Mouse (Mus musculus) thymus, adult 2 months (tissue): ENCODE data around the gene Il18. TPM values are rescaled to one million over a fixed set of nuclear protein-coding genes. Genes with fewer than 3 reads are reported as not detected.

Source experiments
- DNase-seq: peaks from one replicate; pipeline ENCODE4 v3.0.0; 2021
- H3K27ac ChIP-seq: fragments of 200-500 bp; 2 replicates; pipeline ENCODE4 v1.5.1; 2012; ENCODE audit warnings: low read length, control low read depth; ENCODE audit not compliant: control insufficient read depth, insufficient read depth
- H3K27me3 ChIP-seq: fragments of 200-500 bp; 2 replicates; pipeline ENCODE4 v1.6.1; 2012; ENCODE audit warnings: mild to moderate bottlenecking, low read length, moderate library complexity, mixed read lengths; ENCODE audit not compliant: control insufficient read depth, insufficient read depth
- H3K36me3 ChIP-seq: fragments of 200-500 bp; 2 replicates; pipeline ENCODE4 v1.6.1; 2012; ENCODE audit warnings: mild to moderate bottlenecking, low read length, moderate library complexity; ENCODE audit not compliant: control insufficient read depth, insufficient read depth
- H3K4me1 ChIP-seq: fragments of 200-500 bp; replicated peaks from 2 replicates; pipeline ENCODE4 v1.6.1; 2012; ENCODE audit warnings: low read length; ENCODE audit not compliant: control insufficient read depth, insufficient read depth
- H3K4me3 ChIP-seq: fragments of 200-500 bp; 2 replicates; pipeline ENCODE4 v1.5.1; 2012; ENCODE audit warnings: mild to moderate bottlenecking, low read length, control low read depth, moderate library complexity; ENCODE audit not compliant: control insufficient read depth, insufficient read depth
- CTCF ChIP-seq: fragments of 200-500 bp; IDR thresholded peaks from 2 replicates; pipeline ENCODE4 v1.5.1; 2012; ENCODE audit warnings: mild to moderate bottlenecking, control low read depth, low read length, moderate library complexity, borderline replicate concordance; ENCODE audit not compliant: control insufficient read depth, poor library complexity, insufficient read depth; ENCODE audit errors: extremely low read depth
- POLR2A ChIP-seq: fragments of 200-500 bp; IDR thresholded peaks from 2 replicates; pipeline ENCODE4 v1.6.1; 2012; ENCODE audit warnings: mild to moderate bottlenecking, low read length, control low read depth, moderate library complexity; ENCODE audit not compliant: control insufficient read depth, poor library complexity, insufficient read depth; ENCODE audit errors: extremely low read depth
- WGBS: fragments of 180-500 bp; shearing (Covaris S2); methylation state at CpG from one replicate; pipeline ENCODE4 v1.1.7; 2018; 5-methylcytosine and 5-hydroxymethylcytosine counted together
- polyA plus RNA-seq: library from polyadenylated mRNA; depleted of rRNA; stranded (reverse); fragments of >200 nt; gene quantifications from 2 replicates; pipeline ENCODE4 v1.2.3, GENCODE M21; 2012

The Il18 gene
- polyA plus RNA-seq, 1 experiment, result 5.0 TPM

DNA sequence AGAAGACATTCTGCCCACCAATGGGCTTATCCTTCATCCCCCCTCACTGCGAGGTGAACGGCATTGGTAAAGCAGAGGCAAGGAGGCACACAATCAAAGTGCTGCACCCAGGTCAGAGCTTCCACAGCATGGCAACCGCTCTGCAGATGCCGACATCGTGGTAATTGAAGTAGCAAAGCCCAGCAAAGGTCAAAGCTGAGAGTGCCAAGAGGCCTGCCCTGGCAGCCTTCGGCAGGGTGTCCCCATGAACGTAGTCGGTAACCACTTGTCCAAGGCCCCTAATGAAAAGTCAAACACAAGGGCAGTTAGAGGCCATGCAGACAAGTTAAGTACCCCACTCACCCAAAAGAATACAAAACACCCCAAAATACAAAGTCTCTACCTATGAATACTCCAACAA lies 42.3 kb downstream of the Il18 start:
- Histone ChIP-seq H3K36me3 (peaks cover 36% of the 10 kb centered on the region), H3K27me3 (no peaks in the 10 kb centered on the region), H3K4me1 (peaks cover under 1% of the 10 kb centered on the region; the same call in 1 of the 2 replicates), H3K27ac (no peak overlapping the region), H3K4me3 (no peak overlapping the region)
- WGBS, result 96% methylated on average over 8 of the region's 8 CpGs
- TF ChIP-seq CTCF (no peak), POLR2A (no peak)
- DNase-seq, result no peak

DNA sequence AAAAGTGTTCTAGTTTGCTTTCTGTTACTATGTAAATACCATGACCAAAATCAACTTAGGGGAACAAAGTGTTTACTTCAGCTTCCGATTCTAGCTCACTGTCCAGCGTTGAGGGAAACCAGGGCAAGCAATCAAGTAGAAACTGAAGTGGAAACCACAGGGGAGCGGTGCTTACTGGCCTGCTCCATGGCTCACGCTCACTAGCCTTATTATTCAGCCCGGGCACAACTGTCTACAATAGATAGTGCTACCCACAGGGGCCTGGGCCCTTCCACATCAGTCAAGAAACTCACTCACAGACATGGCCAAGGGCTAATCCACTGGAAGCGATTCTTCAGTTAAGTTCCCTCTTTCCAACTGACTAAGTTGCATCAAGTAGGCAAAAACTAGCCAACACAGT lies 46.9 kb downstream of the Il18 start:
- H3K36me3 ChIP-seq, result peaks cover 33% of the 10 kb centered on the region
- H3K4me3 ChIP-seq, result no peak overlapping the region
- H3K27me3 ChIP-seq, result no peaks in the 10 kb centered on the region
- H3K4me1 ChIP-seq, result peaks cover 15% of the 10 kb centered on the region
- DNase-seq, result no peak
- 94% methylated on average over 6 of the region's 6 CpGs for WGBS
- TF ChIP-seq POLR2A (no peak), CTCF (no peak)
- H3K27ac ChIP-seq, result no peak overlapping the region

DNA sequence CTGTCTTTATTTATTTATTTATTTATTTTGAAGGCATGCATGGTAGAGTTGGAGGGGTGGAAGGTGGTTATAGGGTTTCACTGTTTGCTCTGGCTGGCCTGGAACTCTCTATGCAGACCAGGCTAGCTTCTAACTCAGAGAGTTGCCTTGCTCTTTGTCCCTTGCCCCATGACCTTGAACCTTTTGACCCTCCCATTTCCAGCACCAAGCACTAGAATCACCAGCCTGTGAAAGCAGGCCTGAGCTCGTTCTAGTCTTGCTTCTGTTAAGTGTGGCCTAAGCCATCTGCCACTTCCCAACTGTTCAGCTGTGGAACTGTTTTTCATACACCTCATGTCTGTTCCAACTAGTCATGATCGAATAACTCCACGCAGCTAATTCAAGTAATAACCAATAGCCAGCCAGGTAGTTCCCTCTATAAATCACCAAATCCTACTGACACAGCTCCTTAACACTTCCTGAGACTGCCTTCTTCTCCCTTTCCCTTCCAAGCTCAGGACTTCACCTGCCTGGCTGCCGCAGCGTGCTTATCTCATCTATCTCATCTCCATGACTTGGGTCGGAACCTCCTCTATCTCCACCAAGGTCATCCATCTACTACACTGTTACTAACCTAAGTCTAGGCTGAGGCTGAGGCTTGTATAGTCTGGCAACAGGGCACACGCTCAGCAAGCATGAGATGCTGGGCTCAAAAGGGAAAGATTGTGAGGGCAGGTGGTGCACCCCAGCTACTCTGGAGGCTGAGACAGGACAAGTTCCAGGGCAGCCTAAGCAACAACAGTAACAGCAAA lies 47.6 kb downstream of the Il18 start:
- 86% methylated on average over 7 of the region's 7 CpGs for WGBS

GRCm38 (mm10) chr9:50603189-50603997 lies 48.8 kb downstream of the Il18 start, which contains the start of the genes Sdhd and Timm8b:
Gene Sdhd (minus strand): TSS chr9:50603812.
Gene Timm8b (plus strand): TSS chr9:50603910.
- Histone ChIP-seq H3K4me1 (peaks cover 15% of the 10 kb centered on the region), H3K4me3 (peak within 1 kb of the TSS; percentile 82), H3K27me3 (no peaks in the 10 kb centered on the region), H3K36me3 (peaks cover 22% of the 10 kb centered on the region), H3K27ac (no peak within 1 kb of the TSS)
- WGBS, result under 1% methylated on average over 48 of the region's 48 CpGs
- TF ChIP-seq CTCF (peak; percentile 72; the same call in 1 of the 2 replicates), POLR2A (peak; percentile 84; the same call in 1 of the 2 replicates)
- peak; percentile 92 for DNase-seq

More for the DNA sequence above, 47.6 kb downstream of the Il18 start:
- H3K4me3 ChIP-seq, result no peak overlapping the region
- DNase-seq, result no peak
- H3K27ac ChIP-seq, result no peak overlapping the region
- H3K27me3 ChIP-seq, result no peaks in the 10 kb centered on the region
- TF ChIP-seq CTCF (no peak), POLR2A (no peak)
- H3K4me1 ChIP-seq, result peaks cover 15% of the 10 kb centered on the region
- peaks cover 29% of the 10 kb centered on the region for H3K36me3 ChIP-seq

GRCm38 (mm10) chr9:50603998-50604324 lies 49.3 kb downstream of the Il18 start:
- peaks cover 15% of the 10 kb centered on the region for H3K4me1 ChIP-seq
- H3K36me3 ChIP-seq, result peaks cover 22% of the 10 kb centered on the region
- under 1% methylated on average over 24 of the region's 24 CpGs for WGBS
- DNase-seq, result no peak
- H3K27ac ChIP-seq, result no peak overlapping the region
- H3K4me3 ChIP-seq, result peak overlapping the region; percentile 82
- TF ChIP-seq POLR2A (no peak), CTCF (peak; percentile 14)
- no peaks in the 10 kb centered on the region for H3K27me3 ChIP-seq

- H3K4me1 ChIP-seq, result peaks cover 15% of the 10 kb centered on the region
- no peaks in the 10 kb centered on the region for H3K27me3 ChIP-seq
- DNase-seq, result no peak
- peaks cover 21% of the 10 kb centered on the region for H3K36me3 ChIP-seq
- H3K4me3 ChIP-seq, result peak overlapping the region; percentile 82
- no peak overlapping the region for H3K27ac ChIP-seq
- under 1% methylated on average over 6 of the region's 6 CpGs for WGBS
- TF ChIP-seq POLR2A (no peak), CTCF (no peak)
Observed at GRCm38 (mm10) chr9:50604338-50604737, 49.7 kb downstream of the Il18 start.
